Mouse (Mus musculus) cerebellum, adult 2 months (tissue): ENCODE results near the gene Thegl. TPM values are rescaled to one million over a fixed set of nuclear protein-coding genes. Genes with fewer than 3 reads are reported as not detected.
"Not testable (repeated sequence)": the region's sequence is repeated elsewhere in the genome, so short reads cannot be mapped to it uniquely, and the experiment has no call there.

Experiments
- DNase-seq, 2 experiments: peaks; one replicate each; pipeline ENCODE4 v3.0.0; 2021
- H3K27ac ChIP-seq: fragments of 200-500 bp; 2 replicates; pipeline ENCODE4 v1.5.1; 2012; ENCODE audit warnings: low read length, control low read depth, inconsistent platforms; ENCODE audit not compliant: insufficient read depth
- H3K27me3 ChIP-seq: fragments of 200-500 bp; 2 replicates; pipeline ENCODE4 v1.6.1; 2012; ENCODE audit warnings: inconsistent platforms, mild to moderate bottlenecking, low read length, moderate library complexity; ENCODE audit not compliant: control insufficient read depth, insufficient read depth
- H3K4me1 ChIP-seq: fragments of 200-500 bp; 2 replicates; pipeline ENCODE4 v1.6.1; 2011; ENCODE audit warnings: low read length; ENCODE audit not compliant: control insufficient read depth, insufficient read depth
- H3K4me3 ChIP-seq: fragments of 200-500 bp; replicated peaks from 2 replicates; pipeline ENCODE3; 2011; ENCODE audit warnings: mild to moderate bottlenecking, low read depth, low read length, control low read depth; ENCODE audit not compliant: insufficient read depth
- CTCF ChIP-seq: fragments of 200-500 bp; IDR thresholded peaks from 2 replicates; pipeline ENCODE4 v1.5.1; 2011; ENCODE audit warnings: low read depth, mild to moderate bottlenecking, control low read depth, low read length, moderate library complexity, borderline replicate concordance; ENCODE audit not compliant: insufficient read depth
- POLR2A ChIP-seq: fragments of 200-500 bp; IDR thresholded peaks from 2 replicates; pipeline ENCODE4 v1.6.1; 2011; ENCODE audit warnings: low read length, control low read depth, borderline replicate concordance; ENCODE audit not compliant: insufficient read depth
- whole genome bisulfite sequencing: fragments of 180-500 bp; shearing (Covaris S2); methylation state at CpG from one replicate; pipeline ENCODE4 v1.1.7; 2018; 5-methylcytosine and 5-hydroxymethylcytosine counted together
- polyA plus RNA-seq: library from polyadenylated mRNA; depleted of rRNA; stranded (reverse); fragments of >200 nt; gene quantifications from 2 replicates; pipeline ENCODE4 v1.2.3, GENCODE M21; 2012; rRNA removed

Thegl gene
- polyA plus RNA-seq, result 0.74 and 0.86 TPM in 2 replicates

DNA sequence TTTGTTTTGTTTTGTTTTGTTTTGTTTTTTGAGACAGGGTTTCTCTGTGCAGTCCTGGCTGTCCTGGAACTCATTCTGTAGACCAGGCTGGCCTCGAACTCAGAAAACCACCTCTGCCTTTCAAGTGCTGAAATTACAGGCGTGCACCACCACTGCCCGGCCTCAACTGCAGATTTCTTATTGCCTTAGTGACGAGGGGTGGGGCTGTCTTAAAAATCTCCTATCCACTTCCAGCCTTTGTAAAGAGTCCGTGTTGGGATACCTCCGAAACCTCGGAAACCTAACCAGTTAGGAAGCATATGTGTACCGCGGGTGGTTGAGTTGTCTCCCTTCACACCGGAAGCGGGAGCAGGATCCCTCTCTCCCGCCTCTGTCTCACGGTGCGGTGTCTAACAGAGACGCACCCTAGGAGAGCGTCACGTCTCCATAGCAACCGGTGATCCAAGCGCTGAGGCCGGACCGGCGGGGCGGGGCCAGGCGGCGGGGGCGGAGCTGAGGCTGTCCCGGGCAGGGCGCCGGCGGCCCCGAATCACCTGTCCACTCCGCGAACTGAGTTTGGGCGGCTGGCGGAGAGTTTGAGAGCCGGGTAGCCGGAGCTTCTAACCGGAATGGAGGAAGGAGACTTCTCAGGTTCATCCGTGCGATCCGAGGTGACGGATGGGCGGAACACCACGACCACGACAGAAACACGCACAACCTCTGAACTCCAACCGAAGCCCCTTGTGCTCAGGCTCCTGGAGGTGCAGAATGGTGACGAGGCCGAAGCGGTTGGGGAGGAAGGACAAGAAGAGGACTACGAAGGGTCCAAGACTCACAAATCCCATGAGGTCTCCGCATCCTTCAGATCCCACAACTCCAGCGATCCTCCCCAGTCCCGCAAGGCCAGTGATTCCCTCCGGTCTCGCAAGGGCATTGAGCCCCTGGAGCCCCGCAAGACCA lies at the start of gene Thegl:
TSS of gene Thegl (plus strand) at position 480 of the 939 bp plus-strand sequence.
- H3K4me3 ChIP-seq, result peak within 1 kb of the TSS; percentile 54
- TF ChIP-seq CTCF, result no peak
- no peak for TF ChIP-seq POLR2A
- H3K4me1 ChIP-seq, result no peaks in the 10 kb centered on the region
- DNase-seq, result peak; percentile 67 to 68
- no peaks in the 10 kb centered on the region for H3K27me3 ChIP-seq
- 11% methylated on average over 57 of the region's 57 CpGs for WGBS
- H3K27ac ChIP-seq, result no peak within 1 kb of the TSS

DNA sequence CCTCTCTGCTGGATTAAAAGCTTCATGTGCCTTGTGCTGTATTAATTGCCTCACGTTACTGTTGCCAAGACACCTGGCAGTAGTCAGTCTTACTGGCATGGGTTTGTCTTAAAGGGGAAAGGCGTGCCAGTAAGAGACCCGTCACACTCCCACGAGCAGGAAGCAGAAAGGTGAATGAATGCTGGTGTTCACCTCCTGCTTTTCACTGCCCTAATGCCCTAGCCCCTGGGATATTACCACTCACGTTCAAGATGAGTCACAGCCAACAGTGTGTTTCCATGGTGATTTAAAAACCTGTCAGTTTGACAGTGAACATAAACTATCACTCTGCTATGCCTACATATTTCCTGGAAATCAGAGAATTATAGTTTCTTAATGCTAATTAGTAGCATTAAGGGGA lies 46.6 kb upstream of the Thegl start:
- TF ChIP-seq POLR2A (no peak), CTCF (no peak)
- Histone ChIP-seq H3K4me3 (no peak overlapping the region), H3K27me3 (no peaks in the 10 kb centered on the region), H3K27ac (no peak overlapping the region), H3K4me1 (no peaks in the 10 kb centered on the region; the same call in 1 of the 2 replicates)
- DNase-seq, result no peak
- 15% methylated on average over 5 of the region's 5 CpGs for WGBS

DNA sequence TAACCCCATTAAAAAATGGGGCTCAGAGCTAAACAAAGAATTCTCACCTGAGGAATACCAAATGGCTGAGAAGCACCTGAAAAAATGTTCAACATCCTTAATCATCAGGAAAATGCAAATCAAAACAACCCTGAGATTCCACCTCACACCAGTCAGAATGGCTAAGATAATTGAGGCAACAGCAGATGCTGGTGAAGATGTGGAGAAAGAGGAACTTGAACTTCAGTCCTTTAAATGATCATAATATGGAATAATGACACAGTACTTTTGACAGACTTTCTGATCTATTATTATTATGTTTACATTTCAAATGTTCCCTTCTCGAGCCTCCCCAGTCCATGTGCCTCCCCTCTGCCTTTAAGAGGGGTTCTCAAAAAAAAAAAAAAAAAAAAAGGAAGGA lies 44.7 kb upstream of the Thegl start:
- H3K4me1 ChIP-seq, H3K27ac ChIP-seq, DNase-seq, H3K4me3 ChIP-seq, H3K27me3 ChIP-seq: not testable (repeated sequence)
- 89% methylated on average over 1 of the region's 1 CpGs for whole genome bisulfite sequencing

DNA sequence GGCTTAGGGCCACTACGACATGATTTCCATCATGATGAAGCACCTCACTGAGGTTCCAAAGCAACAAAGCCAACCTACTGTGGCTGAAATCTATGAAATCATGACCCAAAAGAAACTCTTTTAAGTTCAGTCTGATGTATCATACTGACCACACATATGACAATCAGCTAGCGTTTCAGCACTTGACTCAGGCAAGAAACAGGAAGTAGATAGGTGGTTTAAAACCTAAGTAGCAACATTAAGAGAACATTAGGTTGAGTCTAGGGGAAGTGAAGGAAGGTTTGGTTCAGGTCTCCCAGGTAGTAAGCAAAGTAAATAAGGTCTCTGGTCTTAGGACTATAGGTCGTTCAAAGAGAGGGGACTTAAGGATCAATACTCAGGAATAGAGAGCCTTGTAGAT lies 42.3 kb upstream of the Thegl start:
- no peak for DNase-seq
- 67% methylated on average over 3 of the region's 3 CpGs for WGBS
- no peaks in the 10 kb centered on the region; the same call in 1 of the 2 replicates for H3K4me1 ChIP-seq
- H3K4me3 ChIP-seq, result peak overlapping the region; percentile 70
- no peak for TF ChIP-seq CTCF
- TF ChIP-seq POLR2A, result no peak
- no peak overlapping the region for H3K27ac ChIP-seq
- no peaks in the 10 kb centered on the region for H3K27me3 ChIP-seq

DNA sequence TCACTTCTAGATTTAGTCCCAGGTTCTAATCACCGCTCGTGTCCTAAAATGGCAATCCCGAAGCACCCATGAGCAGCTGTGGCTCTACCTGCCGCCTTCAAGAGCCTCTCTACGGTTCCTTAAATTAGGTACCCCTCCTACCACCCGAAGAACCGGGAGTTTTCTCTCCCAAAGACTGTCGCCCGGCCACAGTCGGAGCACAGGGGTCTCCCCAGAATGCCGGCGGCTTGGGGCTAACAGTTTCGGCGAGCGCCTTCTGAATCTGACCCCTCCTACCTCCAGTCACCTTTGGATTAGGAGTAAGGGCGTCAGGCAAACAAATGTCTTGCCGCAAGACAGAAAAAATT lies 41.6 kb upstream of the Thegl start:
- peak overlapping the region; percentile 70 for H3K4me3 ChIP-seq
- H3K4me1 ChIP-seq, result no peaks in the 10 kb centered on the region; the same call in 1 of the 2 replicates
- 2% methylated on average over 17 of the region's 17 CpGs for WGBS
- TF ChIP-seq POLR2A (no peak), CTCF (no peak)
- H3K27ac ChIP-seq, result no peak overlapping the region
- H3K27me3 ChIP-seq, result no peaks in the 10 kb centered on the region
- no peak for DNase-seq

DNA sequence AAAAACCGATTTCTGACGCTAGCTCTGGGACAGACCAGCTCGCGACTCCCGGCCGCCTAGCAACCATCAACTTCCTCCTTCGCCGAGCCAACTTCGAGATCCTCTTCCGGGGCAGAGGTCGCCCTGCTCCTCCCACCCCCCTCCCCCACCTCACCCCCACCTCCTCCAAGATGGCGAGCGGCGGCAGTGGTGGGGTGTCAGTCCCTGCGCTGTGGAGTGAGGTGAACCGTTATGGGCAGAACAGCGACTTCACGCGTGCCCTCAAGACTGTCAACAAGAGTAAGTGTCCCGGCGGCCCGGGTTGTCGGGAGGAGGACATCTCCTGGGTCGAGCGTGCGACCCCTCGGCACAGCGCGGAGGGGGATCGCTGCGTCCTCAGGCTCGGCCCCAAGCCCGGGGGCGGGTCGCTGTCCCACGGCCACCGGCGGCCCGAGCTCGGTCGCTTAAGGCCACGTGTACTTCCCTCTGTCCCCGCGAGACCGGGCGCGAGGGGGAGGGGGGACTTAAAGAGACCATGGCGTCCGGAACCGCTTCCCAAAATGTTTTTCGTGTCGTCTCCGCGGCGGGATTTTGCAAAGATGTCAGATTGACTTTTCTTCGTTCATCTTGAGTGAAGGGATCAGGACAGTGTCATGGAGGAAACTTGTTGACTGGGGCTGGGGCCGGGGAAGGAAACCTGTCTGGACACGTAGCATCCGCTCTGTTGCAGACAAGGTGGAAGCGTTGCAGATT lies 41.1 kb upstream of the Thegl start, which contains the start of gene Srp72:
TSS of gene Srp72 (plus strand) at position 130 of the 732 bp plus-strand sequence.
- H3K27ac ChIP-seq, result peak within 1 kb of the TSS; percentile 86
- peak; percentile 57; the same call in 1 of the 2 replicates for TF ChIP-seq POLR2A
- TF ChIP-seq CTCF, result no peak

DNA sequence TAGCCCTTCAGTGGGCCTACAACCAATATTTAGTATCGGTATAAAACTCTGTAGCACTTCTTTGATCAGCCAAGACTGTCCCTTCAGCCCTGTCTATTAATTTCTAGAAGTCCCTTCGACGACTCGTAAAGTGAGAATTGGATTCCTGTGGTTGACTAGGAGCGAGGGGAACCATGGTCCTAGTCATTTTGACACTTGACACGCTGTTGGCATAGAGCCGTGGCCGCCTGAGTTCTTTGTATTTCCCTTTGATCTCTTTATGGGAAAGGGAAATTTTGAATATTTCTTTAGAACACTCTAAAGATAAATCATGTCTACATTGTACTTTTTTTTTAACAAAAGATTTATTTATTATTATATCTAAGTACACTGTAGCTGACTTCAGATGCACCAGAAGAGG lies 40.1 kb upstream of the Thegl start:
- no peak overlapping the region for H3K4me3 ChIP-seq
- DNase-seq, result no peak
- TF ChIP-seq CTCF, result no peak
- TF ChIP-seq POLR2A, result no peak
- H3K27ac ChIP-seq, result no peak overlapping the region
- no peaks in the 10 kb centered on the region for H3K27me3 ChIP-seq
- H3K4me1 ChIP-seq, result no peaks in the 10 kb centered on the region; the same call in 1 of the 2 replicates
- 53% methylated on average over 8 of the region's 8 CpGs for WGBS

More for the DNA sequence above, 41.1 kb upstream of the Thegl start, which contains the start of gene Srp72:
- WGBS, result under 1% methylated on average over 60 of the region's 60 CpGs
- Histone ChIP-seq H3K4me3 (peak within 1 kb of the TSS; percentile 70), H3K27me3 (no peaks in the 10 kb centered on the region), H3K4me1 (no peaks in the 10 kb centered on the region; the same call in 1 of the 2 replicates)
- DNase-seq, result peak; percentile 79 to 82

DNA sequence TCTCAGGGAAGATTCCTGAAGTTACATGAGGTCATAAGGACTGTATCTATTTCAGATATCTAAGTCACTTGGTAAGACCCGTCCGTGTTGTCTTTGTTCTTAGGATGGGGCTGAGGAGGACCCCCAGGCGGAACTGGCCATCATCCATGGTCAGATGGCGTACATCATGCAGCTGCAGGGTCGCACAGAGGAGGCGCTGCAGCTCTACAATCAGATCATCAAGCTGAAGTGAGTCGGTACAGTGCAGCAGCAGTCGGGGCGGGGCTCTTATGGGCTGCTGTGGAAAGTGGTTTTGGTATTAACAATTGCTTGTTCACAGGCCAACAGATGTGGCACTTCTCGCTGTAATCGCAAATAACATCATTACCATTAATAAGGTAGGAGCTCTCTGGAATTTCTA lies 31.8 kb upstream of the Thegl start:
- WGBS, result 89% methylated on average over 11 of the region's 11 CpGs

More for the DNA sequence above, 31.8 kb upstream of the Thegl start:
- TF ChIP-seq CTCF, result no peak
- TF ChIP-seq POLR2A, result no peak
- no peak overlapping the region for H3K4me3 ChIP-seq
- H3K27ac ChIP-seq, result no peak overlapping the region
- DNase-seq, result no peak
- H3K4me1 ChIP-seq, result no peaks in the 10 kb centered on the region
- H3K27me3 ChIP-seq, result no peaks in the 10 kb centered on the region
